Mouse (Mus musculus): ENCODE results near the gene Nfia.

DNA sequence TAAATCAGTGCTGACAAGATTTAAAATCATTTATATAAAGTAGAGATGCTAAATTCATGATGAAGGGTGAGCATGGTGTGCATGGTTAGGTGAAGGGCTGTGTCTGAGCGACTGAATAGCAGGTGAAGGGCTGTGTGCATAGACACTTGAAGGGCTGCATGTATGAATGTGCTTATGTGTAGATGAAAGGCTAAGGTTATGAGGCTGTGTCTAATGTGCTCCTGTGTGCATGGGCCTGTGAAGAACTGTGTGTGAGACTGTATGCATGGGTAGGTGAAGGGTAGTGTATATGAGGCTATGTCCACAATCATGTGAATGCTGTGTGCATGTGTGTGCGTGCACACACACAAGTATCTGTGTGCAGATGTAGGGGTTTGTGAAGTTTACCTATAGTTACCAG, 34.4 kb downstream of the Nfia start:
- TF ChIP-seq CTCF (IDR thresholded peaks at IDR 0.05; ENCODE audit: borderline replicate concordance, insufficient read depth, low read length) (no peak), POLR2A (IDR thresholded peaks at IDR 0.05; ENCODE audit: low read depth, low read length) (no peak)

All from embryonic fibroblast, embryonic 13.5 days (primary cell).